Mouse (Mus musculus) T-helper 17 cell (primary cell): ENCODE results near the gene Gm10668.
"Not testable (repeated sequence)": the region's sequence is repeated elsewhere in the genome, so short reads cannot be mapped to it uniquely, and the experiment has no call there.

Experiments
- in situ Hi-C, 2 experiments: fragments of 300-600 bp; cut with MboI, MseI; formaldehyde crosslinking; loops; 1 replicate in 1 of 2; 2 replicates in 1 of 2; pipeline ENCODE4 v1.15.1; 2025; ENCODE audit warnings: high pct_unique_total_duplicates in 2 of 2

Gene Gm10668

DNA sequence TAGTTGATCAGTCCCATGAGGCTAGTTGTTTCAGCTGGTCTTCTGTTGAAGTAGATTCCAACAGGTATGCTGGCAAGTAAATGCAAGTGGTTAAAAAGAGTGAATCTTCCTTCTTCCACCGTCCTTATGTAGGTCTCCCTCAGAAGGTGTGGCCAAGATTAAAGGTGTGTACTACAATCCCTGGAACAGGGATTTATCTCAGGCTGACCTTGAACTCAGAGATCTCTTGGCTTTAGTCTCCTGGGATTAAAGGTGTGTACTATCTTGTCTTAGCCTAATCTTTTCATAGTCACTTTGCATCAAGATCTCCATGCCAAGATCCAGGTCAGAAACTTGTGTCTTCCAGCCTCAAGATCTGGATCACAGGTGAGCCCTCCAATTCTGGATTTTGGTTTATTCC, at the start of gene Gm10668:
TSS of gene Gm10668 (minus strand) at position 101 of the 400 bp plus-strand sequence.
- in situ Hi-C loops, result loop anchor here in 1 of 2 experiments (10.0 kb wide), 1 partner anchor 1994 kb away; no protein-coding TSS in a partner anchor

- in situ Hi-C loops, result loop anchor here in 1 of 2 experiments (5.0 kb wide), 1 partner anchor 1991 kb away; the partner anchor contains the start of gene Vmn1r157
Measured at GRCm38 (mm10) chr7:20770885-20771284, 40.5 kb upstream of the Gm10668 start, which contains the start of gene Vmn1r112. Vmn1r112 (plus strand) TSS chr7:20771185.

- in situ Hi-C loops, result not testable (repeated sequence)
Measured at GRCm38 (mm10) chr7:20703116-20703515, 27.3 kb downstream of the Gm10668 start, which contains the start of gene Vmn1r111. Vmn1r111 (minus strand) TSS chr7:20703216.
